Mouse (Mus musculus) lung, postnatal 10 days (tissue): ENCODE results near the gene Armh4.

Source experiments
- DNase-seq: peaks from one replicate; pipeline ENCODE4 v3.0.0; 2021

Gene Armh4

DNA sequence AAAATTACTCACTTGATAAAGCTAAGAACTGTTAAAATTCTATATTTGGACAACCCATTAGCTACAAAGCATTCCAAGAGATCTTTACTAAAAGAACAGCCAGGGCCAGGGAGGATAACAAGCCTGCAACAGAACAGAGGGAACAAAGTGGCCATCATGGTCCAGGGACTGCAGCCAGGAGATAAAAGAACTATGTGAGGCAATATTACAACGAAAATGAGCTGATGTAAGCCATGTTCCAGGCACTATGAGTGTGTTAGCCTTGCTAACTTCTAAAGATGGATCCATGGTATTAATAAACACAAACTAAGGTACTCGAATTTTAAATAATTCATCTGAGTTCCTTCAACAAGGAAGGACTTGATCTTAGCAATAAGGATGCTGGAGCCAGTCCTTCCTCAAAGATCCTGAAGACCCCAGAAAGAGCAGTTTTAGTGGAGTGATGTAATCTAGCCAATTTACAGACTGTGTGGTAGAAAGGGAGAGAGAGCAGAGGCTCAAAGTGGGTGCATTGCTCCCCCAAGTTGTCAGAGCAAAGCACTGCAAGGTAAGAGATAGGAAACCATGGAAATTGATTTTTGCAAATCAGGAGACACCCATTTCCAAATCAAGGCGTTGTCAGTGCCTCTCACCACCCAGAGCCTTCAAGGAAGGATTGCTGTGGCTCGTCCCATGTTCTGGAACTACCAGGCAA lies 59.7 kb downstream of the Armh4 start:
- DNase-seq = peak; percentile 4

DNA sequence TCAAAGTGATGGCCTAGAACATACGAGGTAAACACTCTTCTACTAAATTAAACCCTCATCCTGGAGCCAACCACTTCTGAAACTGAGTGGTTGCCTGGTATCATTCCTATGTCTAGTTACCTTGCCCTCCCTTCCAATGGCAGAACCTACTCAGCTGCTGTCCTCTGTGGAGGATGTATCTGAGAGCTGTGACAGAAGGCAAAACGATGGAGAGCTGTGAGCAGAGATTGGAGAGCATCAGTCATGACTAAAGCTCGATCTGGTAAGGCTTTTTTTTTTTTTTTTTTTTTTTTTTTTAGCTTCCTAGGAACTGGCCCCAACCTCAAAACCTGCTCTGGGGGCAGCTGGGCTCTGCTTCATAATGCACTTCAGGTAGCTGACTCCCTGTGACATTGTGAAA lies 60.4 kb downstream of the Armh4 start:
- no peak for DNase-seq

DNA sequence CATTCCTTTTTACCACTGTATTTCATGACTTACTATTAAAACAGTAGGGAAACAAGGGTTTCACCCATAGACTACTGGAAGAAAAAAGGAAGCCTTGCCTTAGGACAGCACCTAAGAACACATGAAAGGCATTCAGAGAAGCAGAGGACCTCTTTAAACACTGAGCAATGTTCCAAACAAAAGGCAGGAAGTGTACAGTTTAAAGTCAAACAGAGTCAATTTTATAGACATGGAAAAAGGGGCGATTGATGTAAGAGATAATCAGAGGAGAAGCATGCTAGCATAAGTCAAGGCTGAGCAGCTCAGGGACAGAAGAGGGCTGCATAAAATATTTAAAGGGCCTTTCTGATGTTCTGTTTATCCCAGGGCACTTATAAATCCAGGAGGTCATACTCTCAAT lies 61.9 kb downstream of the Armh4 start:
- DNase-seq = no peak

DNA sequence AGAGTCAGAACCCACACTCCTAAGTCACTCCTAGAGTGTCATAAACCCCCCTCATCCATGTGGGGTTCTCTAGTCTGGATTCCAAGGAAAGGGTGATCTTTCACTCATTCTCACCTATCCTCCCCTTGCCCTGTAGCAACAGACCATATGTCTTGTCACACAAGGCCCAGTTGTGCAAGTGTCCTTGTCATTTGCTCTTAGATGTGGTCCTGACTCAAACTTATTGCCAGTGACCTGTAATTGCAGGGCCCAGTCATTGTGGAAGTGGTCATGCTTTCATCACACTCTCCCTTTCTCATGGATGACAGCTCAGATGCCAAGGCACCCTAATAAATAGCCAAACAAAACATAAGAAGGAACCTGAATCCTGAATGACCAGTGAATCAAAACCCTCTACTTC lies 63.5 kb downstream of the Armh4 start:
- DNase-seq = no peak

DNA sequence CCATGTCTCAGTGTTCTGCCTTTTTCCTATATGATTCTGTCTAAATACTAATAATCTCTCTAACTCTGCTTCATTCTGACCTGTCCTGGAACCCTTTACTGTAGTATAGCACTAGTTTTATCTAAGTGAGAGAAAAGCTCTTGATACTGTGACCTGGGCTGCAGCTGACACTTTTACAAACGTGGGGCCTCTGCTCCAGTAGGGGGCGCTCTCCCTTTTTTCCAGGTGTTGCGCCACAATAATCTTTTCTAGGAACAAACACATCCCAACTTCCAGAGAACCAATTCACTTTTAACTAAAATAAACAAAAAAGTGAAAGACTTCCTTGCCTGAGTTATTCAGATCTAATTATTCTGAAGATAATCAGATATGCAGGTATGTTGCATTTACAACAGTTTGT lies 72.2 kb downstream of the Armh4 start:
- no peak for DNase-seq

DNA sequence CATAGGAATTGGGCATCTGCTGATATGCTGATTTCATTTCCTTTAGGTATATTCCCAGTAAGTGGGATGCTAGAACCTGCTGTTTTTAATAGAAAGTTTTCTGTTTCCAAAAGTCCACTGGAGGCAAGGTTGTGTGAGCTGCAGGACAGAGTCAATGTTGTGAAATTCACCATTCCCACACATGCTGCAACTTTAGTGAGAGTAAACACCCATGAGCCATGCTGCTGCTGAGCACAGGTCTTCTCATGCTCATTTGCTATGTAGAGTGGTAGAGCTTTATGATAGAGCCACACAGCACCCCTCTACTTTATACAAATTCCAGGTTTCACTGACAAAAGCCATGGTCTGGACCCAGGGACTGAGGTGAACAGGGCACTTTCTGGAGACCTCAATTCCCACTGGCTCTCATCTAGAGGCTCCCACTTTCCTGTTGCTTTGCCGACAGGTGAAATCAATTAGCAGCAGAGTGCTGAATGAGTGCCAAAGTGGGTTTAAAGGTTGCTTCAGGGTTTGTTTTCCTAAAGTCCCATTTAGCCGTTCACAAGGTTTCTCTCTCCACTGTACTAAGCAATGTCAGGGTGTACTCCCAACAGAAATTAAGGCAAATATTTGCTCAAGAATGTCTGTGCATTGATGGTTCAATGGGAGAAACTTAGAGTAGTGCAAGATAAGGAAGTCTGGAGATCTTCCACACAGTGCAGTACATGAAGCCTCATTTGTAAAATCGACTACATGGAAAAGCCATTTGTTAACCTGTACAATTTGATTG lies 79.6 kb downstream of the Armh4 start:
- DNase-seq = no peak

DNA sequence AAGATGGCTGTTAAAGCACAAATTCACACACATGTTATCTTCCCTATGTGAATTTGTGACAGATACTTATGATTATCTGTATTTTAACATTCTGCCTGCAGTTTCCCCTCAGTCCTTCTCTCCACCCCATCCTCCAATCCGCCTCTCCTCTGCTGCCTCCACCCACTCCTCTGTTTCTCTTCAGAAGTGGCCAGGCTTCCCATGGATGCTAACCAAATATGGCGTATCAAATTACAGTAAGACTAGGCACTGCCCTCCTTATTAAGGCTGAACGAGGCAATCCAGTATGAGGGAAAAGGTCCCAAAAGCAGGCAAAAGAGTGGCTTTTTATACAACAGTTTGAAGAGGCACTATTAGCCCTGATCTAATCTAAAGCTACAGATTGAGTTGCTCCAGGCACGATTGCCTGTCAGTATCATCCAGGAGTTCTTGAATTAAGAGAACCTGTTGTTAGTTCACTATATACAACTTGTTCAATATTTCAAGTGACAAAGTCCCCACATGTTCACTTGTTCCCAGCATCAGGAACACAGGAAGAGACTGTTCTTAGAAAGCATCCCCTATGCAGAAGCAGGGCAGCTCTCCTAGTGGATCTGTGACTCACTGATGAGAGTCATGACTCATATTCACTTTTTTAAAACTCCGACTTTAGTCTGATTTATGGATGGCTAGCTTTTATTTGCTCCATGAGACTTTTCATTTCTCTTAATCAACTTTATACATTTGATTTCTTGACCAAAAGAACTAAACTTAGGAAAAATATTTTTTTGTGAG lies 103.5 kb downstream of the Armh4 start:
- no peak for DNase-seq

DNA sequence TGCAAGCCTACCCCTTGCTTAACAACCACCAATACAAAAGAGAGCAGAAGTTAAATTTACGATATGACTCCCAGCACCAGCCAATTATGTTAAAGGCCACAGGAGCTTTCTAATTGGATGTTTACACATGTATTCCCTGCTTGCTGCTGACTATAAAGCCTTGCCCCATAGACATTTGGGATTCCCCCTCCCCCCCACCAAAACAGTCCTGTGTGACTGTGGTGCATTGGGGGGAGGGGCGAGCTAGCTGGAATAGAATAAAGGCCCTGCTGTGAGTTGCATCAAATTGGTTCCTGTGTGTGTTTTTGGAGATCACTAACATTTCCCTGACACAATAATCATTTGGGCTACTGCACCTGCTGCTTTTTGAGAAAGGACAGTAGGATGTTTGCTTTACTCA lies 106.6 kb downstream of the Armh4 start:
- no peak for DNase-seq

DNA sequence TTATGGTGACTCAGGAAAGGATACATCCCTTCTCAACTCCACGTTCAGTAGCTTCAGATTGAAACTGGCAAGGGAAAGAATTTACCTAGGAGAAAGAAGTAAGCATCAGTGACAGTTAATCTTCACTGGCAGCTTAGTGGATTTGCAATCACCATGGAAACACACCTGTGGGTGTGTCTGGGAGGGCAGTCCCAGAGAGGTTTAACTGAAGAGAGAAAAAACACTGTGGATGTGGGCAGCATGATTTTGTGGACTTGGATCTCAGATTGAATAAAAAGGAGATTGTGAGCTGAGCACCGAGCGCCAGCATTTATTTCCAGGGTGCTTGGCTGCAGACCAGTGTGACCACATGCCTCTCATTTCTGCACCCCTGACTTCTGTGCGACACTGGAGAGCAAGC lies 122.7 kb downstream of the Armh4 start:
- no peak for DNase-seq

DNA sequence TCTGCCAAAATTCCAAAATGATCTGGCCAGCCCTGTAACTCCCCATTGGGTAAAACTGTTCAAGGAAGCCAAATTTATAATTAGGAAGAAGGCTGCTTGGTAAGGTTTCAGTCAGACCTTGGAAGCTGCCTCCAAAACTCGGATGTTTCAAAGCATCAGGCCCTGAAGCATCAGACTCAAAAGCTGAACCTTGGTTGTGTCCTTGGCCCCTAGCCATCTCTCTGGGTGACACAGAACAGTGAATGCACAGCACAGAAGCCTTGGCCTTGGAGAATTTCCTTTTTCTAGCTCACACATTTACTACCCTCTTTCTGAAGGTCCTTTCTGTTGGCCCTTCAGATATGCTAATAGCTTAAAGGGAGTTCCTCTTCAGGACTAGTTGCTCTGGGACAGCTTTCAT lies 134.0 kb downstream of the Armh4 start:
- no peak for DNase-seq

DNA sequence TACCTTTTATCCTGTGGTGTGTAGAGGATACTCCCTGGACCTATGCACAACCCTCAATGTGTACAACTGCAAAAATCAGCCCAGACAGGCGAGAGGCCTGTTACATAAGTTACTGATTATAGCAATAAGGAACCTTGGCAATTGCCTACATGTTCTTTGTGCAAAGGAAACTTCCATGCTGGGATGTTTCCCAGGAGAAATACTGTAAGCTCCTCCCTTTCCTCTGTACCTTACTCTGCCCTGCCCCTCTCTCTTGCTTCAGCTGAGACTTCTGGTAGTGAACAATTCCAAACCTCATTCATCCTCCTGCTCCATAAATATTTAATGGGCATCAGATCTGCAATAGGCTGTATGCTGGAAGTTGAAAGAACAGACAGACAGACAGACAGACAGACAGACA lies 145.8 kb downstream of the Armh4 start:
- DNase-seq = no peak

DNA sequence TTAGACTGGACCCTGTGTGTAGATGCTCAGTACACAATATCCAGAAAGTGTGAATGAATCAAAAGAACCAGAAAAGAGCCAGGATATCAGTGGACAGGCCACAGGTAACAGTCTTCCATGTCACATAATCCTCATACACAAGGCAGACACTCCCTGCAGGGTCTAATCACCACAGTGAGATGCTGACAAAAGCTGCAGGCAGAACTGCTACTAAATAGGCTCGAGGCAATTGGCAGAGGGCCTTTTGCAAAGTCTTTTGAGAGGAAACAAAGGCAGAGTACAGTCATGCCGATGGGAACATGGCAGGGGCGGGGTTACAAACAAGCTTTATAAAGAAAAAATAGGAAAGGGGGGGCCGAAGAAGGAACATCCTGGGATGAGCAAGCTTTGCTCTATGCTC lies 157.1 kb downstream of the Armh4 start:
- DNase-seq = no peak
